Mouse (Mus musculus) CH12.LX (cell line): Measurements from ENCODE around the gene Dgkd. TPM values are rescaled to one million over a fixed set of nuclear protein-coding genes. Genes with fewer than 3 reads are reported as not detected.

Source experiments
- DNase-seq: peaks from one replicate; pipeline ENCODE4 v3.0.0-alpha.2; 2013; ENCODE audit errors: extremely low read depth
- H3K27ac ChIP-seq: 2 replicates; pipeline ENCODE4 v1.5.1; 2012; ENCODE audit warnings: low read depth, mild to moderate bottlenecking, control low read depth, moderate library complexity; ENCODE audit not compliant: insufficient read depth
- H3K27me3 ChIP-seq: replicated peaks from 2 replicates; pipeline ENCODE3; 2012; ENCODE audit warnings: inconsistent platforms
- H3K36me3 ChIP-seq, 2 experiments: replicated peaks in 1 of 2; 2 replicates each; pipeline versions ENCODE3 to v1.6.1; 2012; ENCODE audit warnings: inconsistent platforms in 1 of 2, low read length in 1 of 2, mild to moderate bottlenecking in 1 of 2, mixed read lengths in 1 of 2, moderate library complexity in 1 of 2; ENCODE audit not compliant: control insufficient read depth in 1 of 2, insufficient read depth in 1 of 2
- H3K4me1 ChIP-seq, 2 experiments: 2 replicates each; pipeline ENCODE4 v1.6.1; 2012; ENCODE audit warnings: inconsistent platforms in 1 of 2, moderate library complexity in 1 of 2; ENCODE audit not compliant: insufficient read depth in 2 of 2, control insufficient read depth in 1 of 2
- H3K4me2 ChIP-seq: 2 replicates; pipeline ENCODE4 v1.6.1; 2012; ENCODE audit warnings: low read depth, mild to moderate bottlenecking, control low read depth; ENCODE audit not compliant: poor library complexity, insufficient read depth, severe bottlenecking
- H3K4me3 ChIP-seq, 3 experiments: fragments of 150-350 bp in 1 of 3; sonication (generic) in 1 of 3; replicated peaks in 1 of 3; 2 replicates each; pipeline versions ENCODE3 to v1.5.1; 2011 to 2012; ENCODE audit warnings: low read depth in 2 of 3, low read length in 2 of 3, mild to moderate bottlenecking in 2 of 3, moderate library complexity in 2 of 3, control low read depth in 1 of 3, improper control_type of control experiment in 1 of 3, inconsistent platforms in 1 of 3, mixed read lengths in 1 of 3; ENCODE audit not compliant: poor library complexity in 1 of 3
- H3K79me2 ChIP-seq: replicated peaks from 2 replicates; pipeline ENCODE4 v1.6.1; 2012; ENCODE audit warnings: mild to moderate bottlenecking, moderate library complexity; ENCODE audit not compliant: control insufficient read depth, poor library complexity, insufficient read depth, severe bottlenecking; ENCODE audit errors: extremely low read depth
- H3K9ac ChIP-seq: 2 replicates; pipeline ENCODE4 v1.6.1; 2012; ENCODE audit warnings: low read depth, mild to moderate bottlenecking, control low read depth, moderate library complexity; ENCODE audit not compliant: insufficient read depth
- H3K9me3 ChIP-seq: replicated peaks from 2 replicates; pipeline ENCODE3; 2012; ENCODE audit warnings: low read length, inconsistent platforms, mixed read lengths
- ELF1 ChIP-seq: IDR thresholded peaks from 2 replicates; pipeline ENCODE4 v1.6.1; 2014; ENCODE audit warnings: low read depth, mild to moderate bottlenecking, inconsistent platforms, low read length, improper control_type of control experiment
- ETS1 ChIP-seq: conservative IDR thresholded peaks from 2 replicates; pipeline ENCODE4 v1.6.1; 2012; ENCODE audit warnings: low read depth, mild to moderate bottlenecking, inconsistent platforms, low read length, improper control_type of control experiment, moderate library complexity
- IRF4 ChIP-seq: IDR thresholded peaks from 2 replicates; pipeline ENCODE4 v1.6.1; 2014; ENCODE audit warnings: low read depth, mild to moderate bottlenecking, inconsistent platforms, low read length, improper control_type of control experiment
- MEF2A ChIP-seq: IDR thresholded peaks from 2 replicates; pipeline ENCODE4 v1.6.1; 2014; ENCODE audit warnings: low read depth, mild to moderate bottlenecking, inconsistent platforms, low read length, improper control_type of control experiment, borderline replicate concordance
- NRF1 ChIP-seq: IDR thresholded peaks from 2 replicates; pipeline ENCODE4 v1.6.1; 2014; ENCODE audit warnings: low read depth, mild to moderate bottlenecking, inconsistent platforms, low read length, improper control_type of control experiment, moderate library complexity
- SIN3A ChIP-seq: IDR thresholded peaks from 2 replicates; pipeline ENCODE4 v1.6.1; 2012; ENCODE audit warnings: low read length, improper control_type of control experiment, inconsistent platforms
- UBTF ChIP-seq: IDR thresholded peaks from 2 replicates; pipeline ENCODE4 v1.6.1; 2012; ENCODE audit warnings: low read depth, mild to moderate bottlenecking, inconsistent platforms, low read length, improper control_type of control experiment, moderate library complexity
- USF2 ChIP-seq: conservative IDR thresholded peaks from 2 replicates; pipeline ENCODE4 v1.6.1; 2011; ENCODE audit warnings: low read depth, low read length, improper control_type of control experiment
- ZMIZ1 ChIP-seq: IDR thresholded peaks from 2 replicates; pipeline ENCODE4 v1.6.1; 2012; ENCODE audit warnings: low read depth, mild to moderate bottlenecking, inconsistent platforms, low read length, improper control_type of control experiment
- ZNF384 ChIP-seq: IDR thresholded peaks from 2 replicates; pipeline ENCODE4 v1.6.1; 2012; ENCODE audit warnings: low read depth, low read length, improper control_type of control experiment, inconsistent platforms
- dilution Hi-C: fragments of 300-500 bp; cut with MboI; formaldehyde crosslinking; loops from 2 replicates; pipeline ENCODE4 v1.14.3; 2020; ENCODE audit warnings: low sequenced_read_pairs; ENCODE audit not compliant: extremely low pct_unique_long_range_greater_than_20kb, extremely low pct_ligation_motif_present
- in situ Hi-C: fragments of 300-500 bp; cut with MboI; formaldehyde crosslinking; loops from 3 replicates; pipeline ENCODE4 v1.14.3; 2019; ENCODE audit warnings: low sequenced_read_pairs, low pct_ligation_motif_present, low pct_unique_long_range_greater_than_20kb, mixed read lengths
- polyA plus RNA-seq: library from polyadenylated mRNA; unstranded; fragments of >175 nt; gene quantifications from 2 replicates; pipeline ENCODE4 v1.2.1, GENCODE M21; 2012; ENCODE audit warnings: low read depth; ENCODE audit not compliant: insufficient read length
- total RNA-seq, 2 experiments: library from RNA; depleted of rRNA; stranded (reverse); fragments of 300-350 nt in 1 of 2; fragments of >200 nt in 1 of 2; gene quantifications; 2 replicates each; pipeline ENCODE4 v1.2.3; 2012 to 2014

The Dgkd gene
- total and polyA plus RNA-seq, 3 experiments: 57.5 to 89.9 (median 73.8) TPM

- peak; percentile 70; the same call in 1 of the 2 replicates for TF ChIP-seq MEF2A
Observed at GRCm38 (mm10) chr1:87849278-87849677, 3.8 kb upstream of the Dgkd start (continued).

DNA sequence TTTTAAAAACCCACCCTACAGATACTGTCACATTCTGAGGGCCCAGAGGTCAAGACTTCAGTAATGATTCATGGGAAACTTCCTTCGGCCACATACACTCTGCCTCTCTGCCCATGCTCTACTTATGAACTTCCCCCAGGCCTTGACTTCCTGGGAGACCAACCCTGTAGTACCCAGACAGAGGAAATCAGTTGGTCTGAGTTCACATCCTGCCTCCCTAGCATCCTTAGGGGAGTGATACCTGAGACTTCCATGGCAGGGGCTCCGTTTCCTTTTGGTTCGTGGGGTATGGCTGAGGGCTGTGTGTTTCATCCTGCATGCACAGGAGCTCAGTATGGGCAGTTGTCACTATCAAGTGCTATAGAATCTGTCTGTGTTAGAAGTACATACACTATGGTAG lies 1.7 kb upstream of the Dgkd start:
- DNase-seq: no peak
- H3K79me2 ChIP-seq: peaks cover 32% of the 10 kb centered on the region
- H3K4me1 ChIP-seq: peaks cover 41 to 73% of the 10 kb centered on the region in 2 experiments
- H3K4me3 ChIP-seq: no peak overlapping the region
- peaks cover under 1% of the 10 kb centered on the region for H3K9me3 ChIP-seq
- in situ Hi-C loops: no loop called here
- H3K4me2 ChIP-seq: no peak overlapping the region
- peak; percentile 20; the same call in 1 of the 2 replicates for TF ChIP-seq ELF1
- no peak for TF ChIP-seq ZNF384
- TF ChIP-seq NRF1: 0 out of 2 replicates have a peak, but pooled peaks have one; percentile 37
- TF ChIP-seq UBTF: no peak
- TF ChIP-seq ETS1: no peak
- no peak for TF ChIP-seq SIN3A
- no peak for TF ChIP-seq USF2
- no peaks in the 10 kb centered on the region for H3K27me3 ChIP-seq
- 0 out of 2 replicates have a peak overlapping the region, but pooled peaks have one; percentile 23 for H3K9ac ChIP-seq
- dilution Hi-C loops: no loop called here
- peak overlapping the region; percentile 37 for H3K27ac ChIP-seq
- no peaks in the 10 kb centered on the region for H3K36me3 ChIP-seq

DNA sequence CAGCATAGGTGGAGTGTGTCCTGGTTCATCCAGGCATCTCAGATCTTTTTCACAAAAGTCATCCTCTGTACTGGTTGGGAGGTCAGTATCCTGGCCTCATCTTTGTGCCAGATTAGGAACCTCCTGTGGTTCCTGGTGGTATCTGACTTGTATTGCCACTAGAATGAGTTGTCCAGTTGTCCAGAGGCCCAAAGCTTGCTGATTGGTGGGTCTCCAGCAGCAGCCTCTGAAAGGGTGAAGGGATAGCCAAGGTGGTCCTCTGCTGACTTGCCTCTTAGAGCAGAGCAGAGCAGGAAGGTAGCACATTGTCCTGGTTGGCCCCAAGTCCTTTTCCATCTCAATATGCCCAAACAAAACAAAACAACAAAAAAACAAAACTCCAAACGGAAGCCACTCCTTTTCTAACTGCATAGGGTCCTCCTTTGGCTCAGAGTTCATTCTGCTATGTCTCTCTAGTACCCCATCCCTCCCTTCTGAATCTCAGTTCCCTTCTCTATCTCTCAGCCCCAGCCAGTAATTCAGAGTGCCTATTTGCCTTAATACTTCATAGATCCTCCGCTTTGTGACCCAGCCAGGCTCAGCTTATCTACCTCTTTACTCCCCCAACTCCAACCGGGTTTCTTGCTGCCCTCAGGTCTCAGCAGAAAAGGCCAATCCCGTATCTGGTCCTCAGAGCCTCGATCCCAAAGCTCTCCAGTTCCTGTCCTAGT lies 851 bp upstream of the Dgkd start:
- Histone ChIP-seq H3K27ac (peak overlapping the region; percentile 71), H3K4me2 (peak overlapping the region; percentile 92), H3K4me3 (peak overlapping the region; percentile 40 to 99 (median 47)), H3K9ac (peak overlapping the region; percentile 70), H3K79me2 (peaks cover 39% of the 10 kb centered on the region), H3K4me1 (peaks cover 34 to 72% of the 10 kb centered on the region in 2 experiments), H3K36me3 (no peaks in the 10 kb centered on the region), H3K9me3 (no peaks in the 10 kb centered on the region), H3K27me3 (no peaks in the 10 kb centered on the region)
- TF ChIP-seq ZMIZ1 (no peak), IRF4 (0 out of 2 replicates have a peak, but pooled peaks have one; percentile 25)
- dilution Hi-C loops (no loop called here), in situ Hi-C loops (no loop called here)
- no peak for DNase-seq
